Mouse (Mus musculus) small intestine, adult 2 months (tissue): ENCODE measurements around the gene Accsl. TPM values are rescaled to one million over a fixed set of nuclear protein-coding genes. Genes with fewer than 3 reads are reported as not detected.

Experiments
- H3K27ac ChIP-seq: fragments of 200-500 bp; 2 replicates; pipeline ENCODE4 v1.5.1; 2012; ENCODE audit warnings: low read depth, low read length, control low read depth, inconsistent platforms; ENCODE audit not compliant: insufficient read depth
- H3K27me3 ChIP-seq: fragments of 200-500 bp; 2 replicates; pipeline ENCODE4 v1.6.1; 2012; ENCODE audit warnings: mild to moderate bottlenecking, moderate library complexity, low read length, inconsistent platforms; ENCODE audit not compliant: control insufficient read depth, insufficient read depth
- H3K36me3 ChIP-seq: fragments of 200-500 bp; 2 replicates; pipeline ENCODE4 v1.6.1; 2012; ENCODE audit warnings: mild to moderate bottlenecking, low read length, control low read depth, inconsistent platforms; ENCODE audit not compliant: control insufficient read depth, insufficient read depth
- H3K4me1 ChIP-seq: fragments of 200-500 bp; 2 replicates; pipeline ENCODE4 v1.6.1; 2012; ENCODE audit warnings: low read length, inconsistent platforms, mixed read lengths; ENCODE audit not compliant: control insufficient read depth, insufficient read depth, insufficient read length
- H3K4me3 ChIP-seq: fragments of 200-500 bp; 2 replicates; pipeline ENCODE4 v1.5.1; 2012; ENCODE audit warnings: low read depth, mild to moderate bottlenecking, control low read depth, inconsistent platforms, low read length, moderate library complexity
- CTCF ChIP-seq: fragments of 200-500 bp; IDR thresholded peaks from 2 replicates; pipeline ENCODE4 v1.5.1; 2012; ENCODE audit warnings: low read depth, mild to moderate bottlenecking, control low read depth, inconsistent platforms, low read length, moderate library complexity, mixed read lengths; ENCODE audit not compliant: insufficient replicate concordance, insufficient read length; ENCODE audit errors: extremely low read depth
- POLR2A ChIP-seq: fragments of 200-500 bp; IDR thresholded peaks from 2 replicates; pipeline ENCODE4 v1.6.1; 2012; ENCODE audit warnings: low read depth, mild to moderate bottlenecking, control low read depth, inconsistent platforms, low read length, moderate library complexity
- WGBS: fragments of 180-500 bp; shearing (Covaris S2); methylation state at CpG from one replicate; pipeline ENCODE4 v1.1.7; 2018; 5-methylcytosine and 5-hydroxymethylcytosine counted together
- polyA plus RNA-seq: library from polyadenylated mRNA; depleted of rRNA; stranded (reverse); fragments of >200 nt; gene quantifications from 2 replicates; pipeline ENCODE4 v1.2.3, GENCODE M21; 2012

The Accsl gene
- polyA plus RNA-seq, 1 experiment, result not detected

- Histone ChIP-seq H3K4me3 (no peak overlapping the region), H3K36me3 (no peaks in the 10 kb centered on the region), H3K27ac (no peak overlapping the region), H3K27me3 (no peaks in the 10 kb centered on the region), H3K4me1 (no peaks in the 10 kb centered on the region)
- 59% methylated on average over 12 of the region's 12 CpGs for WGBS
- no peak for TF ChIP-seq CTCF
Observed at GRCm38 (mm10) chr2:93858845-93859244, 10.1 kb downstream of the Accsl start.

- Histone ChIP-seq H3K27ac (no peak overlapping the region), H3K36me3 (no peaks in the 10 kb centered on the region), H3K27me3 (no peaks in the 10 kb centered on the region), H3K4me3 (no peak overlapping the region), H3K4me1 (peaks cover 3% of the 10 kb centered on the region; the same call in 1 of the 2 replicates)
- WGBS, result 88% methylated on average over 1 of the region's 1 CpGs
- TF ChIP-seq POLR2A (no peak), CTCF (no peak)
Observed at GRCm38 (mm10) chr2:93851303-93851702, 17.7 kb downstream of the Accsl start.

- no peaks in the 10 kb centered on the region for H3K36me3 ChIP-seq
- peaks cover 3% of the 10 kb centered on the region; the same call in 1 of the 2 replicates for H3K4me1 ChIP-seq
- H3K4me3 ChIP-seq, result no peak overlapping the region
- no peak overlapping the region for H3K27ac ChIP-seq
- no peaks in the 10 kb centered on the region for H3K27me3 ChIP-seq
- TF ChIP-seq POLR2A (no peak), CTCF (no peak)
- WGBS, result 12% methylated on average over 13 of the region's 13 CpGs
Observed at GRCm38 (mm10) chr2:93850317-93850944, 18.5 kb downstream of the Accsl start.

- under 1% methylated on average over 28 of the region's 28 CpGs for WGBS
- no peaks in the 10 kb centered on the region for H3K36me3 ChIP-seq
- H3K27ac ChIP-seq, result peak within 1 kb of the TSS; percentile 47
- TF ChIP-seq CTCF (peak; percentile 66; the same call in 1 of the 2 replicates), POLR2A (peak; percentile 57; the same call in 1 of the 2 replicates)
- peaks cover 3% of the 10 kb centered on the region; the same call in 1 of the 2 replicates for H3K4me1 ChIP-seq
- peak within 1 kb of the TSS; percentile 68 for H3K4me3 ChIP-seq
- no peaks in the 10 kb centered on the region for H3K27me3 ChIP-seq
Observed at GRCm38 (mm10) chr2:93849505-93850089, 19.4 kb downstream of the Accsl start, which contains the start of gene Accs. Gene Accs (minus strand): TSS chr2:93849943.

GRCm38 (mm10) chr2:93841349-93841748 is 27.6 kb downstream of the Accsl start:
- H3K4me3 ChIP-seq, result no peak overlapping the region
- WGBS, result 95% methylated on average over 3 of the region's 3 CpGs

GRCm38 (mm10) chr2:93840109-93840508 is 28.8 kb downstream of the Accsl start:
- peaks cover 3% of the 10 kb centered on the region; the same call in 1 of the 2 replicates for H3K36me3 ChIP-seq
- H3K27me3 ChIP-seq, result no peaks in the 10 kb centered on the region
- TF ChIP-seq CTCF (no peak), POLR2A (no peak)

More at GRCm38 (mm10) chr2:93841349-93841748, 27.6 kb downstream of the Accsl start:
- Histone ChIP-seq H3K27ac (no peak overlapping the region), H3K4me1 (no peaks in the 10 kb centered on the region), H3K27me3 (no peaks in the 10 kb centered on the region), H3K36me3 (peaks cover 3% of the 10 kb centered on the region; the same call in 1 of the 2 replicates)
- TF ChIP-seq POLR2A, result no peak
- no peak for TF ChIP-seq CTCF

GRCm38 (mm10) chr2:93838931-93839330 is 30.0 kb downstream of the Accsl start:
- WGBS, result 93% methylated on average over 4 of the region's 4 CpGs
- H3K27ac ChIP-seq, result no peak overlapping the region

More at GRCm38 (mm10) chr2:93840109-93840508, 28.8 kb downstream of the Accsl start:
- Histone ChIP-seq H3K4me1 (no peaks in the 10 kb centered on the region), H3K4me3 (no peak overlapping the region), H3K27ac (no peak overlapping the region)
- WGBS, result 80% methylated on average over 6 of the region's 6 CpGs

More at GRCm38 (mm10) chr2:93838931-93839330, 30.0 kb downstream of the Accsl start:
- no peaks in the 10 kb centered on the region for H3K4me1 ChIP-seq
- no peak overlapping the region for H3K4me3 ChIP-seq
- no peaks in the 10 kb centered on the region for H3K27me3 ChIP-seq
- peaks cover 1% of the 10 kb centered on the region; the same call in 1 of the 2 replicates for H3K36me3 ChIP-seq
- TF ChIP-seq POLR2A, result no peak
- TF ChIP-seq CTCF, result no peak
